Mouse (Mus musculus) stomach, postnatal 0 days (tissue): ENCODE measurements around the gene Btbd19. TPM values are rescaled to one million over a fixed set of nuclear protein-coding genes. Genes with fewer than 3 reads are reported as not detected.

Source experiments
- ATAC-seq: fragments of 200-750 bp; cut with Nextera tagmentation; 2 replicates; pipeline ENCODE4 v1.8.0; 2017; ENCODE audit not compliant: low FRiP score, low TSS enrichment
- DNase-seq: peaks from one replicate; pipeline ENCODE4 v3.0.0-alpha.2; 2016; ENCODE audit warnings: low spot score
- H3K27ac ChIP-seq: fragments of 300-500 bp; sonication (generic); replicated peaks from 2 replicates; pipeline ENCODE4 v1.5.1; 2014; ENCODE audit warnings: mild to moderate bottlenecking, control low read depth
- H3K27me3 ChIP-seq: fragments of 300-500 bp; sonication (generic); 2 replicates; pipeline ENCODE4 v1.6.1; 2014; ENCODE audit warnings: low read length; ENCODE audit not compliant: control insufficient read depth, insufficient read depth
- H3K36me3 ChIP-seq: fragments of 300-500 bp; sonication (generic); 2 replicates; pipeline ENCODE4 v1.6.1; 2014; ENCODE audit warnings: low read length, mixed read lengths; ENCODE audit not compliant: control insufficient read depth, insufficient read depth
- H3K4me1 ChIP-seq: fragments of 300-500 bp; sonication (generic); replicated peaks from 2 replicates; pipeline ENCODE4 v1.6.1; 2014; ENCODE audit warnings: antibody characterized with exemption; ENCODE audit not compliant: control insufficient read depth, insufficient read depth
- H3K4me2 ChIP-seq: fragments of 300-500 bp; sonication (generic); replicated peaks from 2 replicates; pipeline ENCODE4 v1.6.1; 2014; ENCODE audit warnings: low read depth, mild to moderate bottlenecking, control low read depth, moderate library complexity
- H3K4me3 ChIP-seq: fragments of 300-500 bp; sonication (generic); 2 replicates; pipeline ENCODE4 v1.5.1; 2014; ENCODE audit warnings: low read depth, low read length, control low read depth
- H3K9ac ChIP-seq: fragments of 300-500 bp; sonication (generic); 2 replicates; pipeline ENCODE4 v1.6.1; 2014; ENCODE audit warnings: mild to moderate bottlenecking, low read length, control low read depth, mixed read lengths
- H3K9me3 ChIP-seq: fragments of 300-500 bp; sonication (generic); 2 replicates; pipeline ENCODE4 v1.6.1; 2016; ENCODE audit warnings: low read length; ENCODE audit not compliant: control insufficient read depth
- CTCF ChIP-seq: IDR thresholded peaks from 2 replicates; pipeline ENCODE4 v1.5.1; 2016; ENCODE audit warnings: antibody characterized with exemption, low read depth, mild to moderate bottlenecking, moderate library complexity
- EP300 ChIP-seq: optimal IDR thresholded peaks from 2 replicates; pipeline ENCODE3; 2016; ENCODE audit warnings: antibody characterized with exemption
- WGBS: fragments of 180-500 bp; shearing (Covaris S2); extraction: QIAGEN DNeasy Blood & Tissue Kit; methylation state at CpG from one replicate; pipeline ENCODE4 v1.1.7; 2014; 5-methylcytosine and 5-hydroxymethylcytosine counted together
- polyA plus RNA-seq: library from polyadenylated mRNA; unstranded; fragments of >200 nt; fragmentation: Nextera tagmentation; extraction: Ambion mirVana; gene quantifications from 2 replicates; pipeline ENCODE4 v1.2.1, GENCODE M21; 2015

Btbd19 gene
- polyA plus RNA-seq, 1 experiment from 2014 or later, result 5.7 TPM

GRCm38 (mm10) chr4:117133366-117133796 is 7.9 kb upstream of the Btbd19 start:
- under 1% methylated on average over 38 of the region's 42 CpGs for WGBS

GRCm38 (mm10) chr4:117132794-117133143 is 7.2 kb upstream of the Btbd19 start:
- Histone ChIP-seq H3K9ac (peak overlapping the region; percentile 89), H3K27ac (no peak overlapping the region), H3K27me3 (no peaks in the 10 kb centered on the region), H3K4me3 (peak overlapping the region; percentile 80), H3K9me3 (no peaks in the 10 kb centered on the region), H3K4me2 (peak overlapping the region; percentile 98), H3K36me3 (peaks cover 9% of the 10 kb centered on the region; the same call in 1 of the 2 replicates), H3K4me1 (no peaks in the 10 kb centered on the region)
- ATAC-seq, result no peak
- DNase-seq, result no peak
- WGBS, result 38% methylated on average over 11 of the region's 11 CpGs
- TF ChIP-seq EP300 (no peak), CTCF (no peak)

More at GRCm38 (mm10) chr4:117133366-117133796, 7.9 kb upstream of the Btbd19 start:
- TF ChIP-seq CTCF, result no peak
- TF ChIP-seq EP300, result no peak
- ATAC-seq (peak; percentile 2; the same call in 1 of the 2 replicates), DNase-seq (no peak)
- peak overlapping the region; percentile 82 for H3K27ac ChIP-seq
- no peaks in the 10 kb centered on the region for H3K27me3 ChIP-seq
- peak overlapping the region; percentile 98 for H3K4me2 ChIP-seq
- H3K4me1 ChIP-seq, result no peaks in the 10 kb centered on the region
- peak overlapping the region; percentile 80 for H3K4me3 ChIP-seq
- peak overlapping the region; percentile 89 for H3K9ac ChIP-seq
- H3K9me3 ChIP-seq, result no peaks in the 10 kb centered on the region
- peaks cover 9% of the 10 kb centered on the region; the same call in 1 of the 2 replicates for H3K36me3 ChIP-seq

GRCm38 (mm10) chr4:117131890-117132793 is 6.6 kb upstream of the Btbd19 start:
- H3K9me3 ChIP-seq, result no peaks in the 10 kb centered on the region
- peaks cover 9% of the 10 kb centered on the region; the same call in 1 of the 2 replicates for H3K36me3 ChIP-seq
- H3K9ac ChIP-seq, result peak overlapping the region; percentile 45; the same call in 1 of the 2 replicates
- H3K27ac ChIP-seq, result no peak overlapping the region
- DNase-seq (no peak), ATAC-seq (no peak)
- H3K4me3 ChIP-seq, result peak overlapping the region; percentile 80
- peak overlapping the region; percentile 98 for H3K4me2 ChIP-seq
- TF ChIP-seq EP300, result no peak
- no peak for TF ChIP-seq CTCF
- no peaks in the 10 kb centered on the region for H3K27me3 ChIP-seq
- H3K4me1 ChIP-seq, result no peaks in the 10 kb centered on the region
- WGBS, result 54% methylated on average over 7 of the region's 7 CpGs

- ATAC-seq, result no peak
- TF ChIP-seq CTCF, result no peak
- no peak for TF ChIP-seq EP300
- no peak for DNase-seq
Measured at GRCm38 (mm10) chr4:117131198-117131597, 5.7 kb upstream of the Btbd19 start.

GRCm38 (mm10) chr4:117130790-117131189 is 5.3 kb upstream of the Btbd19 start:
- Histone ChIP-seq H3K4me1 (peaks cover 5% of the 10 kb centered on the region), H3K4me3 (no peak overlapping the region), H3K27me3 (no peaks in the 10 kb centered on the region), H3K4me2 (no peak overlapping the region), H3K9me3 (no peaks in the 10 kb centered on the region), H3K27ac (no peak overlapping the region), H3K9ac (no peak overlapping the region), H3K36me3 (peaks cover 9% of the 10 kb centered on the region; the same call in 1 of the 2 replicates)
- ATAC-seq, result no peak
- WGBS, result 83% methylated on average over 6 of the region's 6 CpGs
- no peak for DNase-seq
- TF ChIP-seq CTCF, result no peak
- no peak for TF ChIP-seq EP300

More at GRCm38 (mm10) chr4:117131198-117131597, 5.7 kb upstream of the Btbd19 start:
- Histone ChIP-seq H3K9me3 (no peaks in the 10 kb centered on the region), H3K36me3 (peaks cover 9% of the 10 kb centered on the region; the same call in 1 of the 2 replicates), H3K9ac (no peak overlapping the region), H3K4me1 (peaks cover 3% of the 10 kb centered on the region), H3K27me3 (no peaks in the 10 kb centered on the region), H3K27ac (no peak overlapping the region), H3K4me2 (no peak overlapping the region), H3K4me3 (no peak overlapping the region)
- 52% methylated on average over 6 of the region's 6 CpGs for WGBS

GRCm38 (mm10) chr4:117127991-117128686 is 2.6 kb upstream of the Btbd19 start:
- DNase-seq, result no peak
- Histone ChIP-seq H3K4me1 (peaks cover 12% of the 10 kb centered on the region), H3K27me3 (no peaks in the 10 kb centered on the region), H3K4me3 (no peak overlapping the region), H3K36me3 (peaks cover 9% of the 10 kb centered on the region; the same call in 1 of the 2 replicates), H3K9me3 (no peaks in the 10 kb centered on the region), H3K27ac (no peak overlapping the region), H3K4me2 (no peak overlapping the region), H3K9ac (no peak overlapping the region)
- 85% methylated on average over 33 of the region's 33 CpGs for WGBS
- no peak for ATAC-seq
- TF ChIP-seq CTCF, result no peak
- TF ChIP-seq EP300, result no peak
